In the genomic region with DNA sequence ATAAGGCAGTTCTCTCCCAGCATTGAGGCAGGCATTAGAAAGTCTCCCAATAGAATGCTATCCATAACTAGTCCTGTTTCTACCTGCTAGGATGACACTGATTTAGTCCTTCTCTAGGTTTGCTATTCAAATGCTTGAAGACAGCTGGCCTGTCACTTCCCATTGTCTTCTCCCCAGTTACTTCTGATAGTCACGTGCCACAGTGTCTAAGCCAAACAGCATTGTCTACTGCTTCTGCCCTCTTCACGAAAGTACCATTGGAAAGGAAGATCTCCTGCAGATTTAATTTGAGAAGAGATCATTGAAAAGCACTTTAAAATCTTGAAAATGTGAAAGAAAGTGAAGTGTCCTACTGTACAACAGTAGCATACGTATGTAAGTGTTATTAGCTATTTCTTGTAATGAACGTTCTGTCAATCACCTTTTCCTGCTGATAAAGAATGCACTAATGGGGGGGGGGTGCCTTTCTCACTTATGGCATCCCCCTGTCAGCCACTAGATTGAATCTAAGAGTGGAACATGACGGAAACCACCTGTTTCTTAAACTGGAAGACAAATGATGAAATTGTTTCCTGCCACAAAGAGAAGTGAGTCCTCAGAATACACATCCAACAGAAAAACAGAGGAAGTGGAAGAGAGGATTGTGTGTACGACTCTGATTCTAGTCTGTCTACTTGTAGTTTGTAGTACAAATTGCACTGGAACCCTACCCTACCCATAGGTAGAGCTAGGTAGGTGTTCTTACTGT, we compare ENCODE assay signal across 24 mouse cellular contexts. TPM values are rescaled to one million over a fixed set of nuclear protein-coding genes. Genes with fewer than 3 reads are reported as not detected.
DNase-seq lines count a peak whose midpoint lies in the region; ATAC-seq and TF ChIP-seq lines count a peak whose summit lies in the region.
"Had no signal": no experiment of that assay in that cellular context is flagged by ENCODE, and none has a peak within 500 bp of the region (broad histone marks: within the 10 kb centered on the region; RNA-seq: fewer than 3 reads in every experiment).

No protein-coding gene starts in this region.

- TF ChIP-seq EP300 in CH12.LX (IDR thresholded peaks at IDR 0.05; ENCODE audit: low read length), result peak; percentile 97

- no peaks in the 10 kb centered on the region for H3K27me3 ChIP-seq in CH12.LX (replicated peaks)
- H3K27me3 ChIP-seq in hindbrain, embryonic 10.5 days (ENCODE audit: insufficient read depth, poor library complexity, severe bottlenecking), result no peaks in the 10 kb centered on the region
- H3K27me3 ChIP-seq: limb, embryonic 15.5 days; lung, embryonic 15.5 days; megakaryocyte, embryonic 14.5 days; neural tube, embryonic 15.5 days had no signal

- WGBS in hindbrain, embryonic 10.5 days, result 89% methylated on average over 6 of the region's 6 CpGs

- H3K36me3 ChIP-seq in CH12.LX (replicated peaks in 1 of 2; ENCODE audit: control insufficient read depth in 1 of 2, insufficient read depth in 1 of 2, low read length in 1 of 2), result peaks cover 0 to 6% of the 10 kb centered on the region in 2 experiments
- peaks cover 26% of the 10 kb centered on the region for H3K36me3 ChIP-seq in hindbrain, embryonic 10.5 days
- H3K36me3 ChIP-seq: limb, embryonic 15.5 days; lung, embryonic 15.5 days; neural tube, embryonic 15.5 days had no signal

- peak overlapping the region; percentile 75 for H3K9ac ChIP-seq in CH12.LX (ENCODE audit: insufficient read depth, low read depth)
- H3K9ac ChIP-seq: forebrain, postnatal 0 days; limb, embryonic 15.5 days; lung, embryonic 15.5 days; neural tube, embryonic 15.5 days had no signal

- H3K4me1 ChIP-seq in CH12.LX (ENCODE audit: control insufficient read depth in 1 of 2, insufficient read depth in 2 of 2), result peaks cover 16 to 64% of the 10 kb centered on the region in 2 experiments
- peaks cover 11% of the 10 kb centered on the region for H3K4me1 ChIP-seq in hindbrain, embryonic 10.5 days (replicated peaks)

- no peak for TF ChIP-seq POLR2A in CH12.LX (IDR thresholded peaks at IDR 0.05; ENCODE audit: low read depth, low read length)

- peak overlapping the region; percentile 98 for H3K4me2 ChIP-seq in CH12.LX (ENCODE audit: insufficient read depth, low read depth, poor library complexity, severe bottlenecking)
- H3K4me2 ChIP-seq: limb, embryonic 15.5 days; lung, embryonic 15.5 days; neural tube, embryonic 15.5 days had no signal

- H3K27ac ChIP-seq in CH12.LX (ENCODE audit: insufficient read depth, low read depth), result peak overlapping the region; percentile 93
- no peak overlapping the region for H3K27ac ChIP-seq in hindbrain, embryonic 10.5 days
- H3K27ac ChIP-seq: heart, adult 2 months; hindbrain, postnatal 0 days; limb, embryonic 15.5 days; lung, embryonic 15.5 days; neural tube, embryonic 15.5 days had no signal

- no peaks in the 10 kb centered on the region for H3K9me3 ChIP-seq in CH12.LX (replicated peaks; ENCODE audit: low read length)
- H3K9me3 ChIP-seq in hindbrain, embryonic 10.5 days, result no peaks in the 10 kb centered on the region
- H3K9me3 ChIP-seq: limb, embryonic 15.5 days; lung, embryonic 15.5 days; megakaryocyte, embryonic 14.5 days; neural tube, embryonic 15.5 days had no signal

- in situ Hi-C loops in CH12.LX (cut with MboI; ENCODE audit: low pct_ligation_motif_present, low pct_unique_long_range_greater_than_20kb, low sequenced_read_pairs), result no loop called here

- TF ChIP-seq RAD21 in CH12.LX (IDR thresholded peaks at IDR 0.05; ENCODE audit: low read depth, low read length), result no peak

- no peak for TF ChIP-seq CTCF in CH12.LX (conservative IDR thresholded peaks at IDR 0.05 in 1 of 2, IDR thresholded peaks at IDR 0.05 in 1 of 2; ENCODE audit: low read depth in 2 of 2, low read length in 2 of 2)

- dilution Hi-C loops in CH12.LX (cut with MboI; ENCODE audit: extremely low pct_ligation_motif_present, extremely low pct_unique_long_range_greater_than_20kb, low sequenced_read_pairs), result no loop called here

- peak; percentile 18 to 22 for DNase-seq in B cell, adult 2 months
- DNase-seq in CH12.LX (ENCODE audit: extremely low read depth), result peak; percentile 87
- peak; percentile 60 for DNase-seq in induced T-regulatory cell, adult 2 months (ENCODE audit: low read depth)
- no peak for DNase-seq in spleen, postnatal 10 days (ENCODE audit: low spot score in 2 of 2)
- DNase-seq in hindbrain, embryonic 10.5 days (ENCODE audit: low spot score), result no peak
- DNase-seq in frontal cortex, adult 2 months (ENCODE audit: extremely low spot score in 1 of 2, low spot score in 1 of 2), result no peak
- DNase-seq: cerebellum, adult 11 months; cerebellum, postnatal 10 days; embryo, embryonic 11 days; forebrain, postnatal 0 days; heart, adult 2 months; heart, postnatal 36 days; kidney, adult 2 months; kidney, postnatal 25 days; midbrain, embryonic 14.5 days; right cerebral cortex, postnatal 4 days; thymus, postnatal 36 days had no signal

- H3K4me3 ChIP-seq in CH12.LX (replicated peaks in 1 of 3; ENCODE audit: low read depth in 2 of 3, low read length in 2 of 3, poor library complexity in 1 of 3), result peak overlapping the region; percentile 13 to 45 (median 15)
- no peak overlapping the region for H3K4me3 ChIP-seq in hindbrain, embryonic 10.5 days
- H3K4me3 ChIP-seq: heart, adult 2 months; limb, embryonic 15.5 days; lung, embryonic 15.5 days; megakaryocyte, embryonic 14.5 days; myocyte; neural tube, embryonic 15.5 days had no signal

- ATAC-seq in monocyte, adult 5-6 weeks (replicated peaks; ENCODE audit: insufficient number of reproducible peaks, low FRiP score, low TSS enrichment, poor library complexity, severe bottlenecking), result peak; percentile 82
- ATAC-seq: forebrain, postnatal 0 days; hindbrain, postnatal 0 days had no signal

- peaks cover 3% of the 10 kb centered on the region for H3K79me2 ChIP-seq in CH12.LX (replicated peaks; ENCODE audit: control insufficient read depth, extremely low read depth, insufficient read depth, poor library complexity, severe bottlenecking)

TF ChIP-seq in CH12.LX, 34 proteins besides CTCF, POLR2A, EP300 and RAD21 (continues in another document):
- TF ChIP-seq CHD1 (IDR thresholded peaks at IDR 0.05; ENCODE audit: low read depth, low read length) (no peak; the same call in 1 of the 2 replicates), USF1 (IDR thresholded peaks at IDR 0.05; ENCODE audit: low read depth, low read length) (peak; percentile 82), KAT2A (IDR thresholded peaks at IDR 0.05; ENCODE audit: insufficient replicate concordance, low read length) (0 out of 2 replicates have a peak, but pooled peaks have one; percentile 58), MAFK (IDR thresholded peaks at IDR 0.05; ENCODE audit: insufficient replicate concordance, low read length) (peak; percentile 65; the same call in 1 of the 2 replicates), ZC3H11A (IDR thresholded peaks at IDR 0.05; ENCODE audit: low read depth, low read length) (no peak), GABPA (IDR thresholded peaks at IDR 0.05; ENCODE audit: insufficient replicate concordance, low read depth, low read length) (no peak), SMC3 (IDR thresholded peaks at IDR 0.05; ENCODE audit: low read depth, low read length) (no peak), MAX (IDR thresholded peaks at IDR 0.05; ENCODE audit: low read length) (peak; percentile 82), ELF1 (IDR thresholded peaks at IDR 0.05; ENCODE audit: low read depth, low read length) (no peak; the same call in 1 of the 2 replicates), ZMIZ1 (IDR thresholded peaks at IDR 0.05; ENCODE audit: low read depth, low read length) (no peak), POLR2AphosphoS2 (IDR thresholded peaks at IDR 0.05; ENCODE audit: low read depth, low read length) (no peak), MEF2A (IDR thresholded peaks at IDR 0.05; ENCODE audit: borderline replicate concordance, low read depth, low read length) (peak; percentile 99), JUN (IDR thresholded peaks at IDR 0.05; ENCODE audit: insufficient read depth, low read depth, low read length) (peak; percentile 78), MYC (IDR thresholded peaks at IDR 0.05; ENCODE audit: low read depth, low read length) (peak; percentile 47), ZNF384 (IDR thresholded peaks at IDR 0.05; ENCODE audit: low read depth, low read length) (0 out of 2 replicates have a peak, but pooled peaks have one; percentile 23), PAX5 (IDR thresholded peaks at IDR 0.05; ENCODE audit: low read length) (no peak), ETS1 (conservative IDR thresholded peaks at IDR 0.05; ENCODE audit: low read depth, low read length) (peak; percentile 94), MAZ (IDR thresholded peaks at IDR 0.05; ENCODE audit: low read depth, low read length) (no peak), SIN3A (IDR thresholded peaks at IDR 0.05; ENCODE audit: low read length) (peak; percentile 83; the same call in 1 of the 2 replicates), E2F4 (IDR thresholded peaks at IDR 0.05; ENCODE audit: insufficient replicate concordance, low read depth, low read length) (peak; percentile 66; the same call in 1 of the 2 replicates), UBTF (IDR thresholded peaks at IDR 0.05; ENCODE audit: low read depth, low read length) (no peak), USF2 (conservative IDR thresholded peaks at IDR 0.05; ENCODE audit: low read depth, low read length) (peak; percentile 79), ZKSCAN1 (IDR thresholded peaks at IDR 0.05; ENCODE audit: borderline replicate concordance, low read depth, low read length) (no peak), MXI1 (IDR thresholded peaks at IDR 0.05; ENCODE audit: low read depth, low read length) (no peak; the same call in 1 of the 2 replicates), CHD2 (IDR thresholded peaks at IDR 0.05; ENCODE audit: low read length) (peak; percentile 76), TBP (conservative IDR thresholded peaks at IDR 0.05; ENCODE audit: low read depth, low read length) (peak; percentile 44; the same call in 1 of the 2 replicates), NELFE (IDR thresholded peaks at IDR 0.05; ENCODE audit: low read depth, low read length) (no peak), HCFC1 (IDR thresholded peaks at IDR 0.05; ENCODE audit: low read depth, low read length) (no peak; the same call in 1 of the 2 replicates), IRF4 (IDR thresholded peaks at IDR 0.05; ENCODE audit: low read depth, low read length) (peak; percentile 90), RCOR1 (conservative IDR thresholded peaks at IDR 0.05; ENCODE audit: low read depth, low read length) (peak; percentile 69; the same call in 1 of the 2 replicates), JUND (conservative IDR thresholded peaks at IDR 0.05; ENCODE audit: low read depth, low read length) (peak; percentile 58; the same call in 1 of the 2 replicates)

RNA-seq across cellular contexts. Expression of gene Fbxo48, which starts 5.1 kb away (rescaled TPM):
- total RNA-seq in CH12.LX (2012; rRNA removed), result 5.8 and 7.0 TPM in 2 replicates
- 6.5 and 9.0 TPM in 2 replicates for total RNA-seq in CH12.LX (2014; rRNA removed)
- 10.3 and 11.1 TPM in 2 replicates for polyA plus RNA-seq in CH12.LX (2012; ENCODE audit: insufficient read length, low read depth)
- 0.32 to 5.6 TPM (median 3.6 TPM) in 3 replicates for total RNA-seq in monocyte, adult 5-6 weeks (2017)
- polyA plus RNA-seq in hindbrain, embryonic 10.5 days (2016; fragmentation: Nextera tagmentation; extraction: Ambion mirVana), result 1.2 and 1.6 TPM in 2 replicates
- polyA plus RNA-seq in frontal cortex, adult 2 months (2012; rRNA removed), result 0.67 and 0.70 TPM in 2 replicates

Comparison
In these comparisons a context has a peak if more than half of its experiments do, and no peak if none do; other contexts are left out.
1. DNase-seq: peak in B cell, adult 2 months (2 of 2), CH12.LX (single experiment) and induced T-regulatory cell, adult 2 months (single experiment); none in spleen, postnatal 10 days (0 of 2), hindbrain, embryonic 10.5 days (single experiment) and frontal cortex, adult 2 months (0 of 2).